Mouse (Mus musculus): ENCODE data around the gene Chrna9.
"Not testable (repeated sequence)": the region's sequence is repeated elsewhere in the genome, so short reads cannot be mapped to it uniquely, and the experiment has no call there.

The Chrna9 gene

DNA sequence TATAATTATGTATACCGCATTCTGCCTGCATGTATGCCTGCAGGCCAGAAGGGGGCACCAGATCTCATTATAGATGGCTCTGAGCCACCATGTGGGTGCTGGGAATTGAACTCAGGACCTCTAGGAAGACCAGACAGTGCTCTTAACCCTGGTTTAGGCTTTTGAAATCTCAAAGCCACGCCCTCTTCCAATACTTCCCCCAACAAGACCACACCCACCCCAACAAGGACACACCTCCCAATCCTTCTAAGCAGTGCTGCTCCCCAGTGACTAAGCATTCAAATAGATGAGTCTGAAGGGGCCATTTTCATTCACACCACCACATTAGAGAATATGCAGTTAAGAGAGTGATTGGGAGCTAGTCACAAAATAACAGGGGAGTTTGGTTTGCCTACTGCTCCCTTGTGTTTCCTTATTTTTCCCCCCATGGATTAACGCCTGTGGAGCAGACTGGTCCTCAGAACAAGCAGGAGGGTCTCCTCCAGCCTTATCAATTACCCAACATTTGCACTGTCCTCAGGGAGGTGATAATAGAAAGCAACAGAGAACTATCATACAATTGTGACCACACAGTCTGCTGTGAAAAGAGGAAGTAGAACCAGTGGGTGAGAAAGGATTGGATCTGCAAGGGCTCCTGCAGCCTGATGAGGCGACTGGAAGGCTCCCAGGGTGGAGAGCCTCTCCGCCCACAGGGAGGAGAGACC is 25.3 kb downstream of the Chrna9 start:
- no peak for DNase-seq

DNA sequence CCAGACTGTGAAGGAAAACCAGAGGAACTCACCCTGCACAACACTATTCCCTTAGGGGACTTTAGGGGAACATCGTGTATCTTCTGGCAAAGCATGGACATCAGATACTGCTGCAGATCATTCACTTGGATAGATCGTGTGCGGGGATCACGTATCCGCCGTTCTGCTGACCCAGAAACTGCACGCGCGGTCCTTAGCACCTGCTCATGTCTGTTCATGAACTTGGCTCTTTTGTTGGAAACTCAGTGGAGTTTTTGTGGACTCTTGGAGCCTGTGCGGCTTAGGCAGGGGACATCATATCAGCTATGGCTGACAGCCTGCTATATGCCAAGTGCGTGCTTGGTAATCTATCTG is 25.9 kb downstream of the Chrna9 start:
- no peak for DNase-seq

GRCm38 (mm10) chr5:65963291-65963690 is 28.6 kb downstream of the Chrna9 start:
- no peak for DNase-seq

GRCm38 (mm10) chr5:65965771-65966279 is 31.1 kb downstream of the Chrna9 start:
- no peak for DNase-seq

DNA sequence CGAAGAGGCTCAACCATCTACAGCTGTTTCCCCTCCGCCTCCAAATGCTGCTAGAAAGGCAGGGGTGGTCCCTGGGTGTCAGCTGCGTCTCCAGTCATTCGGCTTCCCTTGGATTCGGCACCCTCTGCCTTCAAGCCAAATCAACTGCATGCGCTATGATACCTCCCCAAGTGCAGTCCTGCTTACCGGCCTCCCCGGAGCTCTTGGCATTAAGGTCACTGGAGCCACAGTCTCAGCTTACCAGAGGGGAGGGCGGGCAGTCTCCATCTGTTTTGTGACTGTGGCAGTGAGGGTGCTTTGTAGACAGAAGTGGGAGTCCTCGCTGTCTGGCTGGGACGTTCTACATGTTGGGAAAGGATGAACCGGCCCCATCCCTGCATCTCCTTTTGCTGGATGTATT is 32.4 kb downstream of the Chrna9 start:
- no peak for DNase-seq

GRCm38 (mm10) chr5:65968004-65968403 is 33.3 kb downstream of the Chrna9 start:
- DNase-seq, result no peak

GRCm38 (mm10) chr5:65973189-65973588 is 38.5 kb downstream of the Chrna9 start:
- no peak for DNase-seq

DNA sequence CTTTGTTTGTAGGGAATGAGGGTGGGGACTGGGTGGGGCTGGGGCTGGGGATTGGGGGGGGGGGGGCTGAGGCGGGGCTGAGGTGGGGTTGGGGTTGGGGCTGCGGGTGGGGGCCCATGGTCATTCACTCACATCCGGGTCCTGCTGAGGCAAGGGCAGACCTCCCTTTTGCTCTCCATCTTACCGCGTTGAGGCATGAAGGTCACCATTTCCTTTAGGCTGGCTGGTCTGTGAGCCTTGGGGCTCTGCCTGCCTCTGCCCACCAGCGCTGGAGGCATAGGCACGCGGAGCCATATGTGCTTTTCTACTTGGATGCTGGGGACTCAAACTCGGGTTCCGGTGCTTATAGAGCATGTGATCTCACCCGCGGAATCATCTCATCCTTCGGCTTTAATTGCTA is 41.0 kb downstream of the Chrna9 start:
- DNase-seq, result no peak

GRCm38 (mm10) chr5:65986426-65986825 is 51.7 kb downstream of the Chrna9 start:
- no peak for DNase-seq

DNA sequence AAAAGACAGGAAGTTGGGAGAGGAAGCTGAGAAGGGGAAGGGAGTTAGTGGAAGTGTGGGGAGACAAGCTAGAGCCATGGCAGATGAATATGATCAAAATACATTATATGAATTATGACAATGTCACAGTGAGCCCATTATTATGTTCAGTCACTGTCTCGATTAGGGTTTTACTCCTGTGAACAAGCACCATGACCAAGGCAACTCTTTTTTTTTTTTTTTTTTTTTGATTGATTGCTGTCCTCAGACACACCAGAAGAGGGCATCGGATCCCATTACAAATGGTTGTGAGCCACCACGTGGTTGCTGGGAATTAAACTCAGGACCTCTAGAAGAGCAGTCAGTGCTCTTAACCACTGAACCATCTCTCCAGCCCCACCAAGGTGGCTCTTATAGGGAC is 52.3 kb downstream of the Chrna9 start:
- DNase-seq, result not testable (repeated sequence)

GRCm38 (mm10) chr5:65991191-65991590 is 56.5 kb downstream of the Chrna9 start:
- no peak for DNase-seq

DNA sequence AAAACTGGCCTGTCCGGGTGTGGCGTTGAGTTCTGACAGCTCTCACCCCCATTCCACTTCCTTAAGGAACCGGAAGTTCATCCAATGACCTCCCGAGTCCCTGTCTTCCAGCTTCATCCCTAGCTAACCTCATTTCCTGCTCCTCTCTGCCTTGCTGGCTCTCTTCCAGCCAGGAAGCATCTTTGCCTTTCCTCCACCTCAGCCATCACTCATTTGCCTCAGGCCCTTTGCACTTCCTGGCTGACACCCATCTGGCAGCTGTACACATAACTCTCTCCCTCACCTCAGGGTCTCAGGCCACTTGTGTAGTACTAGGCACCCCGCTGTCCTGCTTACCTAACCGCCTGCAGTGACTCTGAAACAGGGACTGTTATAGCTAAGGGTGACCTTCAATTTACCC is 59.9 kb downstream of the Chrna9 start:
- no peak for DNase-seq

DNA sequence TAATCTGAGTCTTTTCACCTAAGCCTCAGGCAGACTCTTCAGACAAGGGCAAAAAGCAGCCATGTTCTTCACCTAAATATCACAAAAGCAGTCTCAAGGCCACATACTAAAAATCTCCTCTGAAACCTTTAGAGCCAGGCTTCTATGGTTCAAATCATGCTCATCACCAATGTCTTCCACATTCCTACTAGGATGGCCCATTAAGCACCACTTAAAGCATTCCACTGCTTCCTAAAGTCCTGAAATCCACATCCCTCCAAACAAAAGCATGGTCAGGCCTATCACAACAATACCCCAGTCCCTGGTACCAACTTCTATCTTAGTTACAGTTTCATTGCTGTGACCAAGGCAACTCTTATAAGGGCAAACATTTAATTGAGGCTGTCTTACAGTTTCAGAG is 63.1 kb downstream of the Chrna9 start:
- no peak for DNase-seq

- DNase-seq, result no peak
These were observed 64.4 kb downstream of the Chrna9 start for GRCm38 (mm10) chr5:65999106-65999505.

DNA sequence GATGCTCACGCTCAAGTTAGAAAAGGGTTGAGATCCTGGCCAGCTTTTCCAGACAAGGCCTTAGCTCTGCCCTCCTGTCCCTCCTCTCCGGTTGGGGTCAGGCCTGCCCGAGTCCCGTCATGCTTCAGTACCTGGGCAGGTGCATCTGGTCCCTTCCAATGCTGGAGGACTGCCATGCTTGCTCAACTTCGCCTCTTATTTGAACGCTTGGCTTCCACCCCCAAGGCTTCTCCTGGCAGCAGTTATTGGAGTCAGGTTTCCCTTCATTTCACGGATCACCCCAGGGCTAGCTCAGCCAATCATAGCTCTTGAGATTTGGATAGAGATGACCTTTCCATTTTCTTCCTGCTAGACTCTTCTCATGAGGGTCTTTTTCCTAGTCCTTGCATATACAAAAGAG is 65.4 kb downstream of the Chrna9 start:
- no peak for DNase-seq

GRCm38 (mm10) chr5:66000567-66001125 is 65.9 kb downstream of the Chrna9 start:
- no peak for DNase-seq

DNA sequence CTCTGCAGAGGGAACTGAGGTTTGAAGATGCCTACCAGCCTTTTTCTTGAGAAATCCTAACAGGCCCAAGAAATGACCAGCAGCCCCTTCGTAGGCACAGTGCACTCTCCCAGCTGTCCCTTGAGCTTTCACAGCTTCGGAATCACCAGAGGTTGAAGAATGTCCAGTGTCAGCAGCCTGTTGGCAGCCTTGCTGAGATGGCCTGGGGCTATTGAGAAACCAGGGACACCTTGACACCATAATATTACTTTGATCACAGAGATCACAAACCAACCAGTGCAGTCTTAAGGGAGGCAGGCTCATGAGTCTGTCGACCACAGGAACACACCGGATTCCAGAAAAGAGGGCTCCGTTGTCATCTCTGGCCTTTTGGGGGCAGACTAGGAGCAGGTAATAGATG is 66.5 kb downstream of the Chrna9 start:
- DNase-seq, result no peak

GRCm38 (mm10) chr5:66004134-66004925 is 69.6 kb downstream of the Chrna9 start, which contains the start of gene 9130230L23Rik:
TSS of gene 9130230L23Rik (minus strand) at chr5:66004285.
- DNase-seq, result no peak

DNA sequence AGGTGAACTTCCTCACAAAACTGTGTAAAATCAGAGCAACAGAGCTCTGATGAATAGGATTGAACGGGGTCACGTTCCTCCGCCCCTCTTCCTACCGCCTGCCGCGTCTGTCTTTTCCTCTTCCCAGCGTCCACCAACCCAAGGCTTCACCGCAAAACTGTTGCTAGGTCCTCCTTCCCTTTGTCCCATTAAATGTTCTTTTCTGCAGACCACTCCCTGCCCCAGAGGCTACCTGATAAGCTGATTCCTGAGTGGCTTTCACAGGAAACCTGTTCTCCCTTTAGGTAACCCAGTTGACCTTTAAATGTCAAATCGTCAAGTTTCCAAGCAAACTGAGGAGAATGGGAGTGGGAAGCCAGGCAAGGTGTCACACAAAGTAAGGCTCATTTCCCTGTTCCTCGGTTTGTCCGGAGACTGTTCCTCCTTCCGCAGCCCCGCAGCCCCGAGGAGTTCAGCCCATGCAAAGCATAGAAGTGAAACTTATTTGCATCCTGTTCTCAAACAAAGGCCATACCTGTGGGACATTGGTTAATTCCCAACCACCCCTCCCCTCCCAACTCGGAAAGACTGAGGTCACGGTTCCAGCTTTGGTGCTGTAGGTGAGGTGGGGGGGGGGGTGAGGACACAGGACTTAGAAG is 70.4 kb downstream of the Chrna9 start:
- no peak for DNase-seq

GRCm38 (mm10) chr5:66008245-66008967 is 73.7 kb downstream of the Chrna9 start:
- DNase-seq, result no peak

GRCm38 (mm10) chr5:66013999-66014398 is 79.3 kb downstream of the Chrna9 start:
- no peak for DNase-seq

DNA sequence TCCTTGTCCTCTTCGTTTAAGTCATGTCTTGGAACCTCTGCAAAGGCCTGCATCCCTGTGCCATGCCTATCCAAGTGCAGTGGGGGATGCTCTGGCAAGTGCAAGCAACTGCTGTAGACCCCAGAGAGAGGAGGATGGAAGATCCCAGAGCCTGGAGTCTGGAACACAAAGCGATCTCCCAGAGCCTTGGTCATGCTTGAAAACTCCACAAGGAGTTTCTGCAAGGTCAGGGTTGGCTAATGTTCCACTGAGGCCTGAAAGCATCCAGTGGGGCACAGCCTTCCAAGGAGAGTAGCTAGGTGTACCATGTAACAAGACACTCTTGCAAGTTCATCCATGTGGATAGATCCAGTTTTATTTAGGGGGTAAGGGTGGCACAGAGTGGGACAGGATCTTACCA is 79.7 kb downstream of the Chrna9 start:
- no peak for DNase-seq

GRCm38 (mm10) chr5:66015449-66015961 is 80.8 kb downstream of the Chrna9 start:
- no peak for DNase-seq

All from layer of hippocampus, adult 9-11 months (tissue).